Mouse (Mus musculus): ENCODE results near the gene Steap3. TPM values are rescaled to one million over a fixed set of nuclear protein-coding genes. Genes with fewer than 3 reads are reported as not detected.

Gene Steap3
- polyA plus RNA-seq, 1 experiment from 2014 or later, result 2.8 TPM

GRCm38 (mm10) chr1:120161502-120161901 is 111.0 kb downstream of the Steap3 start:
- H3K27me3 ChIP-seq (replicated peaks; ENCODE audit: control insufficient read depth, insufficient read depth, low read length), result no peaks in the 10 kb centered on the region
- no peak overlapping the region for H3K4me2 ChIP-seq (ENCODE audit: low read length)
- no peaks in the 10 kb centered on the region for H3K4me1 ChIP-seq (replicated peaks; ENCODE audit: control insufficient read depth, insufficient read depth, low read length)
- no peak overlapping the region for H3K27ac ChIP-seq (ENCODE audit: low read length)
- WGBS, result 91% methylated on average over 5 of the region's 5 CpGs
- no peaks in the 10 kb centered on the region for H3K9me3 ChIP-seq (ENCODE audit: control insufficient read depth, low read length)
- no peak for ATAC-seq
- H3K4me3 ChIP-seq (replicated peaks; ENCODE audit: low read length), result no peak overlapping the region
- H3K36me3 ChIP-seq (ENCODE audit: control insufficient read depth, insufficient read depth), result no peaks in the 10 kb centered on the region
- H3K9ac ChIP-seq (replicated peaks; ENCODE audit: low read depth, low read length), result no peak overlapping the region

DNA sequence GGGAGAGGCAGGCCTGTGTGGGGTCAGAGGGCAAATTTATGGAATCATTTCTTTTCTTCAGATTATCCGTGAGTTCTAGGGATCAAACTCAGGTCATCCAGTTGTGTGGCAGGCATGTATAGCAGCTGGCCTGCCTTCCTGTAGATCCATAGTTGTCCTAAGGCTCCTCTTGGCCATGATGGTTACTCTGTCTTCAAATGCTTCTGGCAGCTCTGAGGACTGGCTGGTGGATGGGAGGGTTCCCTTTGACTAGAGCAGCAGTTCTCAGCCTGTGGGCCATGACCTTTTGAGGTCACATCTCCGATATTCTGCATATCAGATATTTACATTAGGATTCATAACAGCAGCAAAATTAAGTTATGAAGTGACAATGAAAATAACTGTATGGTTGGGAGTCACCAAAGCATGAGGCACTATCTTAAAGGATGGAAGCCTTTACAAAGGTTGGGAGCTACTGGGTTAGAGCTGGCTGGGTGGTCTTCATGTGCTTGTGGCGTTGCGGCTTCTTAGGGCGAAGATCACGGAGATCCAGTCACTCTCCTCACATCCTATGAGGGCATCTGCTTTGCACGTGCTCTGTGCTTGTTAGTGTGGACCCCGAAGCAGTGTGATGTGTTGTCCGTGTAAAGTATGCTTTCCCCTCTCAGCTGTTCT is 113.9 kb downstream of the Steap3 start:
- H3K36me3 ChIP-seq (ENCODE audit: control insufficient read depth, insufficient read depth), result no peaks in the 10 kb centered on the region
- no peak for ATAC-seq
- H3K4me2 ChIP-seq (ENCODE audit: low read length), result no peak overlapping the region
- no peak overlapping the region for H3K9ac ChIP-seq (replicated peaks; ENCODE audit: low read depth, low read length)
- H3K9me3 ChIP-seq (ENCODE audit: control insufficient read depth, low read length), result no peaks in the 10 kb centered on the region
- no peak overlapping the region for H3K27ac ChIP-seq (ENCODE audit: low read length)
- no peaks in the 10 kb centered on the region for H3K4me1 ChIP-seq (replicated peaks; ENCODE audit: control insufficient read depth, insufficient read depth, low read length)
- H3K27me3 ChIP-seq (replicated peaks; ENCODE audit: control insufficient read depth, insufficient read depth, low read length), result no peaks in the 10 kb centered on the region
- WGBS, result 93% methylated on average over 9 of the region's 9 CpGs
- H3K4me3 ChIP-seq (replicated peaks; ENCODE audit: low read length), result no peak overlapping the region

GRCm38 (mm10) chr1:120155325-120155724 is 117.2 kb downstream of the Steap3 start:
- Histone ChIP-seq H3K9ac (replicated peaks; ENCODE audit: low read depth, low read length) (no peak overlapping the region), H3K27ac (ENCODE audit: low read length) (no peak overlapping the region), H3K27me3 (replicated peaks; ENCODE audit: control insufficient read depth, insufficient read depth, low read length) (no peaks in the 10 kb centered on the region), H3K4me1 (replicated peaks; ENCODE audit: control insufficient read depth, insufficient read depth, low read length) (no peaks in the 10 kb centered on the region), H3K9me3 (ENCODE audit: control insufficient read depth, low read length) (no peaks in the 10 kb centered on the region), H3K4me2 (ENCODE audit: low read length) (no peak overlapping the region), H3K36me3 (ENCODE audit: control insufficient read depth, insufficient read depth) (no peaks in the 10 kb centered on the region), H3K4me3 (replicated peaks; ENCODE audit: low read length) (no peak overlapping the region)
- 27% methylated on average over 1 of the region's 1 CpGs for WGBS
- ATAC-seq, result no peak

DNA sequence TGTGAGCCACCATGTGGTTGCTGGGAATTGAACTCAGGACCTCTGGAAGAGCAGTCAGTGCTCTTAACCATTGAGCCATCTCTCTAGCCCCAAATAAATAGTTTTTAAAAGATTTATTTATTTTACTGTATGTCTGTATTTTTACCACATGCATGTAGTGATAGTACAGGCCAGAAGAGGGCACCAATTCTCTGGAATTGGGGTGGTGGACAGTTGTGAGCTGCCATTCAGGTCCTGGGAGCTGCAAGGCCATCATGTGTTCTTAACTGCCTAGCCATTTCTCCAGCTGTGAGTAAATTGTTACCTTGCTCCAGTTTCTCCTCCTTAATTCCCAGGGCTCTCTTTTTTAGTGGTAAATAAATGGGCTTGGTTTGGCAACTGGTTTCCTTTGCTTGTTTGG is 118.3 kb downstream of the Steap3 start:
- H3K27me3 ChIP-seq (replicated peaks; ENCODE audit: control insufficient read depth, insufficient read depth, low read length), result no peaks in the 10 kb centered on the region
- H3K27ac ChIP-seq (ENCODE audit: low read length), result no peak overlapping the region
- H3K9me3 ChIP-seq (ENCODE audit: control insufficient read depth, low read length), result no peaks in the 10 kb centered on the region
- no peak overlapping the region for H3K4me2 ChIP-seq (ENCODE audit: low read length)
- H3K9ac ChIP-seq (replicated peaks; ENCODE audit: low read depth, low read length), result no peak overlapping the region
- no peaks in the 10 kb centered on the region for H3K4me1 ChIP-seq (replicated peaks; ENCODE audit: control insufficient read depth, insufficient read depth, low read length)
- H3K36me3 ChIP-seq (ENCODE audit: control insufficient read depth, insufficient read depth), result no peaks in the 10 kb centered on the region
- no peak overlapping the region for H3K4me3 ChIP-seq (replicated peaks; ENCODE audit: low read length)
- ATAC-seq, result no peak

DNA sequence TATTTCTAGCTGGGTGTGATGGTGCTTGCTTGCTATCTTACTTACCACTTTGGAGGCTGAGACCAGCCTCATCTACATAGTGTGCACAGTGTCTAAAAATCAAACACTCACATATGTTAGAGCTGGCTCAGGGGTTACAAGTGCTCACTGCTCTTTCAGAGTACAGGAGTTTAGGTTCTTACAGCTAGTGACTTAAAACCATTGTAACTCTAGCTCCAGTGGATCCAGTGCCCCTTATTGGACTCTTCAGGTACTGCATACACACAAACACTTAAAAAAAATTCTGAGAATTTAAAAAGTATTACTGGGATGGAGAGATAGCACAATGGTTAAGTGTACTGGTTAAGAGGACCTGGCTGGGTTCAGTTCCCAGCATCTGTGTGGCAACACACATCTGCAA is 125.5 kb downstream of the Steap3 start:
- ATAC-seq, result no peak
- Histone ChIP-seq H3K27me3 (replicated peaks; ENCODE audit: control insufficient read depth, insufficient read depth, low read length) (no peaks in the 10 kb centered on the region), H3K9ac (replicated peaks; ENCODE audit: low read depth, low read length) (no peak overlapping the region), H3K4me1 (replicated peaks; ENCODE audit: control insufficient read depth, insufficient read depth, low read length) (peaks cover 7% of the 10 kb centered on the region), H3K36me3 (ENCODE audit: control insufficient read depth, insufficient read depth) (no peaks in the 10 kb centered on the region), H3K4me3 (replicated peaks; ENCODE audit: low read length) (no peak overlapping the region), H3K9me3 (ENCODE audit: control insufficient read depth, low read length) (no peaks in the 10 kb centered on the region), H3K4me2 (ENCODE audit: low read length) (no peak overlapping the region), H3K27ac (ENCODE audit: low read length) (no peak overlapping the region)

- no peaks in the 10 kb centered on the region for H3K27me3 ChIP-seq (replicated peaks; ENCODE audit: control insufficient read depth, insufficient read depth, low read length)
- ATAC-seq, result no peak
- no peaks in the 10 kb centered on the region for H3K9me3 ChIP-seq (ENCODE audit: control insufficient read depth, low read length)
- no peak overlapping the region for H3K27ac ChIP-seq (ENCODE audit: low read length)
- no peak overlapping the region for H3K4me3 ChIP-seq (replicated peaks; ENCODE audit: low read length)
- no peak overlapping the region for H3K9ac ChIP-seq (replicated peaks; ENCODE audit: low read depth, low read length)
- 67% methylated on average over 8 of the region's 8 CpGs for WGBS
- H3K4me2 ChIP-seq (ENCODE audit: low read length), result no peak overlapping the region
- H3K36me3 ChIP-seq (ENCODE audit: control insufficient read depth, insufficient read depth), result no peaks in the 10 kb centered on the region
- H3K4me1 ChIP-seq (replicated peaks; ENCODE audit: control insufficient read depth, insufficient read depth, low read length), result peaks cover 7% of the 10 kb centered on the region
Measured at GRCm38 (mm10) chr1:120145527-120146216, 126.8 kb downstream of the Steap3 start.

- no peaks in the 10 kb centered on the region for H3K27me3 ChIP-seq (replicated peaks; ENCODE audit: control insufficient read depth, insufficient read depth, low read length)
- H3K9ac ChIP-seq (replicated peaks; ENCODE audit: low read depth, low read length), result no peak overlapping the region
- H3K9me3 ChIP-seq (ENCODE audit: control insufficient read depth, low read length), result no peaks in the 10 kb centered on the region
- no peak overlapping the region for H3K4me2 ChIP-seq (ENCODE audit: low read length)
- H3K36me3 ChIP-seq (ENCODE audit: control insufficient read depth, insufficient read depth), result no peaks in the 10 kb centered on the region
- WGBS, result 39% methylated on average over 5 of the region's 5 CpGs
- ATAC-seq, result peak; percentile 61
- H3K4me3 ChIP-seq (replicated peaks; ENCODE audit: low read length), result no peak overlapping the region
- H3K27ac ChIP-seq (ENCODE audit: low read length), result no peak overlapping the region; the same call in 1 of the 2 replicates
- peaks cover 7% of the 10 kb centered on the region for H3K4me1 ChIP-seq (replicated peaks; ENCODE audit: control insufficient read depth, insufficient read depth, low read length)
Measured at GRCm38 (mm10) chr1:120142551-120142950, 130.0 kb downstream of the Steap3 start.

Other genes starting within 250 kb of the Steap3 start
- 5.6 and 6.4 TPM in 2 replicates for gene Tmem37, start 198.6 kb downstream of the Steap3 start, polyA plus RNA-seq (2015; fragmentation: Nextera tagmentation; extraction: Ambion mirVana)
- gene Dbi, start 151.6 kb downstream of the Steap3 start, polyA plus RNA-seq (2015; fragmentation: Nextera tagmentation; extraction: Ambion mirVana), result 1,146 and 1,367 TPM in 2 replicates
- 22.8 and 28.6 TPM in 2 replicates for gene 3110009E18Rik, start 151.5 kb downstream of the Steap3 start, polyA plus RNA-seq (2015; fragmentation: Nextera tagmentation; extraction: Ambion mirVana)
- gene C1ql2, start 67.9 kb upstream of the Steap3 start, polyA plus RNA-seq (2015; fragmentation: Nextera tagmentation; extraction: Ambion mirVana), result 0.47 and 0.81 TPM in 2 replicates
- 0.10 and 0.12 TPM in 2 replicates for gene Marco, start 232.3 kb upstream of the Steap3 start, polyA plus RNA-seq (2015; fragmentation: Nextera tagmentation; extraction: Ambion mirVana)